Mouse (Mus musculus) pancreas, adult 10 weeks (tissue): Measurements from ENCODE around the gene Recql. TPM values are rescaled to one million over a fixed set of nuclear protein-coding genes. Genes with fewer than 3 reads are reported as not detected.

Source experiments
- polyA plus RNA-seq: library from polyadenylated mRNA; stranded (reverse); fragments of 350-450 nt; fragmentation: Illumina TruSeq; extraction: RNeasy Lipid Tissue Mini Kit (QIAGEN cat#74804); gene quantifications from one replicate; pipeline ENCODE4 v1.2.3, GENCODE M21; 2015; ENCODE audit warnings: low read depth, low replicate concordance; ENCODE audit not compliant: insufficient read depth

Recql gene
- 7.6 TPM for polyA plus RNA-seq

GRCm38 (mm10) chr6:142387011-142387754, at the start of gene Recql, which contains the start of gene Golt1b:
Recql (minus strand) TSS chr6:142387087.
Golt1b (plus strand) TSS chr6:142387221.

GRCm38 (mm10) chr6:142412906-142413491, 26.1 kb upstream of the Recql start, which contains the start of gene Spx:
Spx (plus strand) TSS chr6:142413441.

GRCm38 (mm10) chr6:142345440-142346038, 41.3 kb downstream of the Recql start, which contains the start of gene Pyroxd1:
Pyroxd1 (plus strand) TSS chr6:142345654.

GRCm38 (mm10) chr6:142322881-142323280, 64.0 kb downstream of the Recql start, which contains the start of gene Slco1a5:
Slco1a5 (minus strand) TSS chr6:142322981.

Other genes starting within 250 kb of the Recql start
- gene Slco1a6, start 178.6 kb downstream of the Recql start, polyA plus RNA-seq, result 1.0 TPM
- gene Iapp, start 88.7 kb downstream of the Recql start, polyA plus RNA-seq, result 1,565 TPM
- gene Slco1a5, start 64.1 kb downstream of the Recql start, polyA plus RNA-seq, result not detected
- gene Pyroxd1, start 41.4 kb downstream of the Recql start, polyA plus RNA-seq, result 4.0 TPM
- gene Golt1b, start 134 bp upstream of the Recql start, polyA plus RNA-seq, result 8.5 TPM
- gene Spx, start 26.4 kb upstream of the Recql start, polyA plus RNA-seq, result 1.8 TPM
- gene Gys2, start 86.0 kb upstream of the Recql start, polyA plus RNA-seq, result not detected
- 12.6 TPM for gene Ldhb, start 120.9 kb upstream of the Recql start, polyA plus RNA-seq
- gene Kcnj8, start 184.5 kb upstream of the Recql start, polyA plus RNA-seq, result 2.5 TPM